Mouse (Mus musculus): ENCODE measurements around the gene Rab5if. TPM values are rescaled to one million over a fixed set of nuclear protein-coding genes. Genes with fewer than 3 reads are reported as not detected.

Rab5if gene
- polyA plus RNA-seq, 1 experiment: 80.2 TPM

- Histone ChIP-seq H3K27ac (ENCODE audit: control insufficient read depth, insufficient read depth, low read depth, low read length) (peak within 1 kb of the TSS; percentile 63), H3K36me3 (ENCODE audit: control insufficient read depth, insufficient read depth, low read length) (no peaks in the 10 kb centered on the region), H3K4me3 (ENCODE audit: control insufficient read depth, low read depth, low read length) (peak within 1 kb of the TSS; percentile 87), H3K4me1 (ENCODE audit: control insufficient read depth, insufficient read depth, low read length) (peaks cover 27% of the 10 kb centered on the region), H3K27me3 (ENCODE audit: control insufficient read depth, insufficient read depth, low read length) (no peaks in the 10 kb centered on the region)
- peak; percentile 49; the same call in 1 of the 2 replicates for TF ChIP-seq POLR2A (IDR thresholded peaks at IDR 0.05; ENCODE audit: control insufficient read depth, low read depth, low read length)
- no peak for TF ChIP-seq CTCF (IDR thresholded peaks at IDR 0.05; ENCODE audit: control insufficient read depth, insufficient read depth, insufficient replicate concordance, low read depth, low read length)
Observed at GRCm38 (mm10) chr2:156839319-156840191, 23.4 kb upstream of the Rab5if start, which contains the start of gene Tgif2. Tgif2 (plus strand) TSS chr2:156840007.

GRCm38 (mm10) chr2:156840301-156841027 lies 22.5 kb upstream of the Rab5if start:
- no peaks in the 10 kb centered on the region for H3K36me3 ChIP-seq (ENCODE audit: control insufficient read depth, insufficient read depth, low read length)
- H3K27ac ChIP-seq (ENCODE audit: control insufficient read depth, insufficient read depth, low read depth, low read length): peak overlapping the region; percentile 63
- H3K4me3 ChIP-seq (ENCODE audit: control insufficient read depth, low read depth, low read length): peak overlapping the region; percentile 87
- peaks cover 25% of the 10 kb centered on the region for H3K4me1 ChIP-seq (ENCODE audit: control insufficient read depth, insufficient read depth, low read length)
- no peak for TF ChIP-seq POLR2A (IDR thresholded peaks at IDR 0.05; ENCODE audit: control insufficient read depth, low read depth, low read length)
- TF ChIP-seq CTCF (IDR thresholded peaks at IDR 0.05; ENCODE audit: control insufficient read depth, insufficient read depth, insufficient replicate concordance, low read depth, low read length): no peak
- H3K27me3 ChIP-seq (ENCODE audit: control insufficient read depth, insufficient read depth, low read length): no peaks in the 10 kb centered on the region

GRCm38 (mm10) chr2:156841028-156841840 lies 21.7 kb upstream of the Rab5if start:
- TF ChIP-seq POLR2A (IDR thresholded peaks at IDR 0.05; ENCODE audit: control insufficient read depth, low read depth, low read length) (peak; percentile 32; the same call in 1 of the 2 replicates), CTCF (IDR thresholded peaks at IDR 0.05; ENCODE audit: control insufficient read depth, insufficient read depth, insufficient replicate concordance, low read depth, low read length) (no peak)
- Histone ChIP-seq H3K27me3 (ENCODE audit: control insufficient read depth, insufficient read depth, low read length) (no peaks in the 10 kb centered on the region), H3K4me1 (ENCODE audit: control insufficient read depth, insufficient read depth, low read length) (peaks cover 25% of the 10 kb centered on the region), H3K4me3 (ENCODE audit: control insufficient read depth, low read depth, low read length) (peak overlapping the region; percentile 87), H3K27ac (ENCODE audit: control insufficient read depth, insufficient read depth, low read depth, low read length) (peak overlapping the region; percentile 51), H3K36me3 (ENCODE audit: control insufficient read depth, insufficient read depth, low read length) (no peaks in the 10 kb centered on the region)

- H3K4me3 ChIP-seq (ENCODE audit: control insufficient read depth, low read depth, low read length): peak overlapping the region; percentile 87
- TF ChIP-seq CTCF (IDR thresholded peaks at IDR 0.05; ENCODE audit: control insufficient read depth, insufficient read depth, insufficient replicate concordance, low read depth, low read length) (no peak), POLR2A (IDR thresholded peaks at IDR 0.05; ENCODE audit: control insufficient read depth, low read depth, low read length) (no peak; the same call in 1 of the 2 replicates)
- H3K27me3 ChIP-seq (ENCODE audit: control insufficient read depth, insufficient read depth, low read length): no peaks in the 10 kb centered on the region
- peaks cover 25% of the 10 kb centered on the region for H3K4me1 ChIP-seq (ENCODE audit: control insufficient read depth, insufficient read depth, low read length)
- H3K36me3 ChIP-seq (ENCODE audit: control insufficient read depth, insufficient read depth, low read length): no peaks in the 10 kb centered on the region
- peak overlapping the region; percentile 51 for H3K27ac ChIP-seq (ENCODE audit: control insufficient read depth, insufficient read depth, low read depth, low read length)
Observed at GRCm38 (mm10) chr2:156841841-156842706, 20.9 kb upstream of the Rab5if start.

- Histone ChIP-seq H3K36me3 (ENCODE audit: control insufficient read depth, insufficient read depth, low read length) (no peaks in the 10 kb centered on the region), H3K4me3 (ENCODE audit: control insufficient read depth, low read depth, low read length) (no peak overlapping the region), H3K4me1 (ENCODE audit: control insufficient read depth, insufficient read depth, low read length) (peaks cover 25% of the 10 kb centered on the region), H3K27ac (ENCODE audit: control insufficient read depth, insufficient read depth, low read depth, low read length) (no peak overlapping the region), H3K27me3 (ENCODE audit: control insufficient read depth, insufficient read depth, low read length) (no peaks in the 10 kb centered on the region)
- TF ChIP-seq POLR2A (IDR thresholded peaks at IDR 0.05; ENCODE audit: control insufficient read depth, low read depth, low read length) (no peak), CTCF (IDR thresholded peaks at IDR 0.05; ENCODE audit: control insufficient read depth, insufficient read depth, insufficient replicate concordance, low read depth, low read length) (no peak)
Observed at GRCm38 (mm10) chr2:156842711-156843110, 20.2 kb upstream of the Rab5if start.

GRCm38 (mm10) chr2:156843331-156843730 lies 19.6 kb upstream of the Rab5if start:
- Histone ChIP-seq H3K4me3 (ENCODE audit: control insufficient read depth, low read depth, low read length) (no peak overlapping the region), H3K36me3 (ENCODE audit: control insufficient read depth, insufficient read depth, low read length) (no peaks in the 10 kb centered on the region), H3K27me3 (ENCODE audit: control insufficient read depth, insufficient read depth, low read length) (no peaks in the 10 kb centered on the region), H3K4me1 (ENCODE audit: control insufficient read depth, insufficient read depth, low read length) (peaks cover 25% of the 10 kb centered on the region), H3K27ac (ENCODE audit: control insufficient read depth, insufficient read depth, low read depth, low read length) (no peak overlapping the region)
- TF ChIP-seq POLR2A (IDR thresholded peaks at IDR 0.05; ENCODE audit: control insufficient read depth, low read depth, low read length): no peak

Measured in testis, adult 2 months (tissue).